Mouse (Mus musculus) adipocyte (in vitro differentiated cells): ENCODE measurements around the gene Atp6v1c2.

Experiments
- DNase-seq: peaks from one replicate; pipeline ENCODE4 v3.0.0-alpha.2; 2016; ENCODE audit warnings: low spot score

Atp6v1c2 gene

DNA sequence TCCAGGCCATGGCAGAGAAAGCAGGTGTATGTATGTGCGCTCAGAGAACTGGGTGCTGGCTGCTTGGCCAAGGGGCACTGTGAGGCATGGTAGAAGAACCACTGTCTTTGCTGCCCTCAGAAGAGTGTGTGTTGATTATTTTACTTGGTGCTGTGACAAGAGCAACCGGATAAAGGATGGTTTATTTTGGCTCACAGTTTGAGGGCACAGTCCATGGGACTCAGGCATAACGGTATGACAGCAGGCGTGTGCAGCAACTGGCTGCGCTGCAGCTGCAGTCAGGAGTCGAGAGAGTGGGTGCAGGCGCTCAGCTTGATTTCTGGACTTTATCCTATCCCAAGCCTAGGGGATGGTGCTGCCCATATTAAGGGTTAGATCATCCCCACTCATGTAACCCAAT is 70.7 kb downstream of the Atp6v1c2 start:
- no peak for DNase-seq

DNA sequence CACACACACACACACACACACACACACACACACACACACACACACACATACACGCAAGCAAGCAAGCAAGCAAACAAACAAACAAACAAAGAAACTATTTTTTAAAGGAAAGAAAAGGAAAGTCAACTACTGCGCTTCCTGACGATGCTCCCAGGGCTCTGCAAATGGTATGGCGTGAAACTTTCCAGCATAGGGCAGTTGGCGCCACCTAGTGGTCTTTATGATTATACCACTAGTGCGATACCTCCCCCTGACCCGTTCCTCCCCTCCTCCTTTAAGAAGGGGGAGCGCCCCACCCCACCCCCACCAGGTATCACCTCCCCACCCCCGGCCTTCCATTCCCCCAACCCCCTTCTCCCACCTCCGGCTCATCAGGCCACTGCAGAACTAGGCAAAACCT is 72.3 kb downstream of the Atp6v1c2 start:
- DNase-seq, result peak; percentile 67

DNA sequence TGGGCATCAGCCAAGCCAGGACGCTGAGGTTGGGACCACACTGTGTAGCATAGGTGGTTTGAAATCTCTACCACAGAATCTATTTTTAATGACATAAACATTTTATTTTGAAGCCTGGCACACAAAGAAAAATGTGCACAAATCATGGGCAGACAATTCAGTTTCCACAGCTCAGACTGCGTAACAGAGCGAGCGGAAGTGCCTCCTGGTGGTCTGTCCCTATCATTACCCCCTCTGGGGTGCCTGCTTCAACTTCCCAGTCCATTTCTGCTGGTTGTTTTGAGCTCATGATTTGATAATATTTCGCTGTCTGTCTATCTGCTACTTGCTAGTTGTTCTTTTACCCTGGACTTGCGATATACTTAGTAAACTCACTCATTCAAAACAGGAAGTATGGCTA is 73.6 kb downstream of the Atp6v1c2 start:
- DNase-seq, result no peak

DNA sequence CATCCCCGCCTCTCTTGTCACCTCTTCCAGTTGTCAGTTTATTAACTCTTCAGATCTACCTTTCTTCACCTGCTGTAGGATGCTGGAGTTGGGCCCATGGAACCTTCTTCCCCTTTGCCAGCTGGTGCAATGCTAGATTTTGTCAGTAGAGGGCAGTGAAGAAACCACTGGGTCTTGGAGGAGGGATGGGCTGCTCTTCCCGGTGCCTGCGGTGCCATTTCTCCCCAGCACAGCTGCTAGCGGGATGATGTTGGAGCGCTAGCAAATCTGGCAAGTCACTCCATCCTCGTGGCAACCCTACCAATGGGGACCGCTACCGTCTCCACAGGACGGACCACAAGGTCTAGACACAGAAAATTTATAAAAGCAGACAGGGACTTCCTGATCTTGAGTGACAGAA is 76.1 kb downstream of the Atp6v1c2 start:
- DNase-seq, result peak; percentile 55

DNA sequence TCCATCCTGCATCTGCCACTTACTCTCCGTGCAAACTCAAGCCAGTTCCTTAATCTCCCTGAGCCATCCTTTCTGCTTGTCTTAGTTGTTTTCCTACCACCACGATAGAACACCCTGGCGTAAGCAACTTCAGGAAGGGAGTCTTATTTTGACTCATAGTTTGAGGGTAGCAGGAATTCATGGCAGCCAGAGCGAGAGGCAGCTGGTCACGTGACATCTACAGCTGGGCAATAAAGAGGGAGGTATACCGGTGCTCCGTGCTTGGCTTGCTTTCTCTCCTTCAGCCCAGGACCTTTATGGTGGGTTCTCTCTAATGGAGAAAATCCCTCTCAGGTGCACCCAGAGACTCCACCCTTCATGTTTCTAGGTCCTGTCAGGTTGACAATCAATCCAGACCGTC is 78.2 kb downstream of the Atp6v1c2 start:
- DNase-seq, result no peak

DNA sequence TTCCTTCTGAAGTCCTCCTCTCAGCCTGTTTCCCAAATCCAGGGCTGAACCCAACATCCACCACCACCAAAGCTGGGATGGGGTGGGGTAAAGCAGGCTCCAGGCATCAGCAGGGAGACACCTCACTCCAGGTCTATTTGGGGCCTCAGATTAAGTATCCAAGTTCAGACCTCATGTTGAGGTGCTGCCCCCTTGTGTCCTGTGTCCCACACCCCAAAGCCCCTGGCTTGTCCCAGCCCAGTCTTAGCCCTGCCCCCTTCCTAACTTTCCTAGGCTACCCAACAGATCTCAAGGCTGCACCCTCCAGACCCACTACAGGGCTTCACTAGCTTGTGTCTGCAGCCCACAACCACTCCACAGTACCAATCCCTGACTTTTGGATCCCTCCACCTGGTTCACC is 87.1 kb downstream of the Atp6v1c2 start:
- no peak for DNase-seq

DNA sequence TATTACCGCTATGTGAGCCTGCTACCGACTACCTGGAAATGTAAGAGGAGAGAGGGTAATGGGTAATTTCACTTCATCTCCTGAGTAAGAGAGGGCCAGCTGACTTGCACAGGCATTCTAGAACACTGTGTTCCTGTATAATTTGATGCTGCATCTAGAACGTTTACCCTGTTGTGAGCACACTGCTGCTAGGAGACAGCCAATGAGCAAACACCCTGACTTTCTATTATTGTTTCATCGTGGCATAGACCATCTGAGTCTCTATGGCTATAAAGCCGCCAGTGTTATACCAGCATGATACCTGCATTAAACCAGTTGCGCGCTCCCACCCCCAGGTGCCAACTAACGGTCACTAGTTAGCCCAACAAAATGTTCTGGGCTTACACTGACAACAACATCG is 87.5 kb downstream of the Atp6v1c2 start:
- no peak for DNase-seq

DNA sequence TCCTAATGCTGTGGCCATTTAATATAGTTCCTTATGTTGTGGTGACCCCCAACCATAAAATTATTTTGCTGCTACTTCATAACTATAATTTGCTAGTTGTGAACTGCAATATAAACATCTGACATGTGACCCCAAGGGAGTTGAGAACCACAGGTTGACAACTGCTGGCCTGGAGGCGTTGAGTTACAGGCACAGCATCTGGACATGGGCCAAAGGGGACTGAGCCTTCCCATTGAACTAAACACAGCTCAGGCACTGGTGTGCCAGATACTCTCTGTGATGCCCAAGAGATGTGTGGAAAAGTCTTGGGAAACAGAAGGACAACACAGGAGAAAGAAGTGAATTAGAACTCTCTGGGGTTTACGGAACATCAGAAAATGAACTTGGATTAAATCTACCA is 88.1 kb downstream of the Atp6v1c2 start:
- DNase-seq, result peak; percentile 18

DNA sequence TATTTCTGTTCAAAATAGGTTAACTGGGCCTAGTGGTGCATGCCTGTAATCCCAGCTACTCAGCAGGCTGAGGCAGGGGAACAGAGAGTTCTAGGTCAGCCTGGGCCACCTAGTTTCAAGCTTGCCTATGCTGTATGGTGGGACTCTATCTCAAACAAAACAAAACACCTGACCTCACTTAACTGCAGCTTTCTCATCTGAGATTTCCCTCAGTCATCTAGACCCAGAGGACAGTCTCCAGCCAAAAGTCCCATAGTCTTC is 89.8 kb downstream of the Atp6v1c2 start:
- DNase-seq, result no peak

DNA sequence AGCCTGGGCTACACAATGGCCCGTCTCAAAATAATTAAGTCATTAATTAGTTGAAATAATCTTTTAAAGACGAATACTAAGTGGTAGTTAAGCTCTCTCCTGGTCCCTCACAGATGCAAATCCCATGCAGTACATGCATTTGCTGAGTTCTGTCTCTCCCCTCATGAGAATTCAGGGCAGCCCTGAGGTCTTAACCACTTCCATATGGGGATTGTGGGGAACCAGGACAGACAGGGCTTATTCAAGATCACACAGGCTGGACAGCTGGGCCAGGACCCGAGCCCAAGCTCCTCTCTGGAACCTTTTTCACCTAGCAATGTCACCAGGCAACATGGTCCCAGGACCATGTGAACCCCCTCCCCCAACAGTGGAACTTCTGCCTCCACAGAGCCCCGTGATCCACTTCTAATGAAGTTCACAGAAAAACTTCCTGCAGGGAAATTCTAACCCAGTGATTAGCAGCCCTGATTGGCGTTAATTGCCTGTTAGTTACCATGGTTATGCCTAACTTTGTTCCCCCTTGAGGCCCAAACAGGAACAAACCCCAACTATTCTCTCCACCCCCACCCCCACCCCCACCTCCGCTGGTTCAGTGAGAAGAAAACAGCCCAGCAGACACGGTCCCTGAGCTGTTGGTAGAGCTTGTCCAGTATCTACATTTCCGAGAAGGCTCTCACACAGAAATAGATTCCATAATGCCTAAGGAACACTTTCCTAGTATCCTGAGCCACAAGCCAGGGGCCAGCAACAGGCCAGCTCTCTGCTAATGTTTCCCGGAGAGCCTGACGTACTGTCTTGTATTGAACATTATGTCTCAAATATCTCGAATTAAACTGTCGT is 90.4 kb downstream of the Atp6v1c2 start:
- no peak for DNase-seq

DNA sequence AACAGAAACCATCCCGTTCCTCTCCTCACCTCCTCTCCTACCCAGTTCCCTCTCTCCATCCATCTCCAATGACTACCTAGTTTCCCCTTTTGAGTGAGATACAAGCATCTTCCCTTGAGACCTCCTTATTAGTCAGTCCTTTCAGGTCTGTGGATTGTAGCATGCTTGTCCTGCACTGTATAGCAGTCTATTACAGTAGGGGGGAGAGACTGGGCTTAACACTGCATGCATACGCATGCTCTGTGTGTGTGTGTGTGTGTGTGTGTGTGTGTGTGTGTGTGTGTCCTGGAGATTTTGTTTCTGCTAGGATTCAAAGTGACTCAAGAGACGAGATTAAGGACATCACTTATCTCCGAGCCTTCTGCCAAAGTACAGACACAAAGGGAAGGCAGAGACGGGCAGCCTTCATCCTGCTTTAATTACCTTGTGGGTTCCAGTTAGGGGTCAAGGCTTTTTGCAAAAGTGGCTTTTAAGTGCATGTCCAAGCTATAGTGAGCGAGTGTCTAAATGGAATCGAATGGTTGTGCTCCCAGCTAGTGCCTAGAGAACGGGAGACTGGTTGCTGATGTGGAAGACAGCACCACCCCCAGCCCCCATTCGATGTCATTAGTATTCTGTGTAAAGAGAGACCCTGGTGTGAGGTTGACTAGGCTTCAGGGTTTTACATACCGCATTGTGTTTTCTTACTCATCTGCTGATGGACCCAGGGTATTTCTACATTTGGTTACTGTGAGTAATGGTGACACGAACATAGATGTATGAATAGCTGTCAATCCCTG is 93.4 kb downstream of the Atp6v1c2 start:
- no peak for DNase-seq
